Mouse (Mus musculus): ENCODE data around the gene Agpat1. TPM values are rescaled to one million over a fixed set of nuclear protein-coding genes. Genes with fewer than 3 reads are reported as not detected.

The Agpat1 gene
- polyA plus RNA-seq, 1 experiment from 2014 or later: 128 TPM

DNA sequence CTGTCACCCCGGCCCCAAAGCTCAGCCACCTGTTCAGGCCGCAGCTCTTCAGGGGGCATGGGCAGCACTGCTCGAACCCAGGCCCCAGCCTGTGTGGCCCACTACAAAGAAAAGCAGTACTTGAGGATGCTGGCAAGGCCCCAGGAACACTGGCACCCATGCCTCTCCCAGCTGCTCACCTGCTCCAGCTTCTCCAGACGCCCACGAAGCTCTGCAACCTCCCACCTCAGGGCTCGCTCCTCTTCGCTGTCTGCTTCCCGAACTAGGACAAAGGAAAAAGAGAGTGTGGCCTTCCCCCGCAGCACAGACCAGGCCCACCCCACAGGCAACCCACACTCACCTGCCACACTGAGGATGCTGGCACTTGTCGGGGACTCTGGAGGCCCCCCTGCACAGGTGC is 9.8 kb downstream of the Agpat1 start:
- peaks cover 36% of the 10 kb centered on the region for H3K36me3 ChIP-seq (replicated peaks)

GRCm38 (mm10) chr17:34615871-34616270 is 11.8 kb downstream of the Agpat1 start, which contains the start of gene Egfl8:
TSS of gene Egfl8 (minus strand) at chr17:34615971.
- WGBS: 58% methylated on average over 6 of the region's 6 CpGs
- Histone ChIP-seq H3K4me3 (no peak within 1 kb of the TSS), H3K9me3 (no peaks in the 10 kb centered on the region), H3K9ac (no peak within 1 kb of the TSS), H3K36me3 (replicated peaks) (peaks cover 38% of the 10 kb centered on the region), H3K4me1 (no peaks in the 10 kb centered on the region), H3K27me3 (replicated peaks) (no peaks in the 10 kb centered on the region), H3K4me2 (no peak within 1 kb of the TSS), H3K27ac (peak within 1 kb of the TSS; percentile 14; the same call in 1 of the 2 replicates)
- ATAC-seq (replicated peaks): no peak

More for the DNA sequence above, 9.8 kb downstream of the Agpat1 start:
- no peak overlapping the region for H3K4me2 ChIP-seq
- H3K27me3 ChIP-seq (replicated peaks): no peaks in the 10 kb centered on the region
- no peak overlapping the region for H3K27ac ChIP-seq
- no peak overlapping the region for H3K4me3 ChIP-seq
- no peak for ATAC-seq (replicated peaks)
- H3K9ac ChIP-seq: no peak overlapping the region
- peaks cover 3% of the 10 kb centered on the region for H3K4me1 ChIP-seq
- H3K9me3 ChIP-seq: no peaks in the 10 kb centered on the region
- 88% methylated on average over 10 of the region's 10 CpGs for WGBS

GRCm38 (mm10) chr17:34618999-34619398 is 14.9 kb downstream of the Agpat1 start:
- no peak for ATAC-seq (replicated peaks)
- Histone ChIP-seq H3K9me3 (no peaks in the 10 kb centered on the region), H3K4me3 (no peak overlapping the region), H3K36me3 (replicated peaks) (peaks cover 23% of the 10 kb centered on the region), H3K27me3 (replicated peaks) (no peaks in the 10 kb centered on the region), H3K4me2 (no peak overlapping the region), H3K9ac (no peak overlapping the region), H3K27ac (no peak overlapping the region), H3K4me1 (no peaks in the 10 kb centered on the region)
- WGBS: 14% methylated on average over 6 of the region's 6 CpGs

- H3K4me3 ChIP-seq: no peak overlapping the region
- 94% methylated on average over 8 of the region's 8 CpGs for WGBS
- ATAC-seq (replicated peaks): no peak
- H3K4me1 ChIP-seq: peaks cover 6% of the 10 kb centered on the region
- H3K27me3 ChIP-seq (replicated peaks): no peaks in the 10 kb centered on the region
- H3K4me2 ChIP-seq: no peak overlapping the region
- H3K27ac ChIP-seq: no peak overlapping the region
- no peaks in the 10 kb centered on the region for H3K9me3 ChIP-seq
- peaks cover 15% of the 10 kb centered on the region; the same call in 1 of the 2 replicates for H3K36me3 ChIP-seq (replicated peaks)
- no peak overlapping the region for H3K9ac ChIP-seq
These were observed 16.9 kb downstream of the Agpat1 start for GRCm38 (mm10) chr17:34621006-34621405.

DNA sequence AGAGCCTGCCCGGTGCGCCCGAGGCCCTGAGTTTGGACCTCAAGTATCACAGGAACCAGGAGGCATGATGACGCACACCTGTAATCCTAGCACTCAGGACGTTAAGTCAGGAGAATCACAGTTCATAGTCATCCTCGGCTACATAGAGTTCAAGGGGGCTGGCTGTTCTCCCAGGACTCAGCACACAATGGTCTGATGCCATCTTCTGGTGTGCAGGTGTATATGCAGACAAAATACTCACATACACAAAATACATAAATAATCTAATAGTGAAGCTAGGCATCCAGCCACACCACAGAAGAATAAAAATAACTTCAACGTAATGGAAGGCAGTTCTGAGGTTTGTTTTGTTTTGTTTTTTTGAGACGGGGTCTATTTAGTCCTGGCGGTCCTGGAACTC is 19.1 kb downstream of the Agpat1 start:
- Histone ChIP-seq H3K9ac (no peak overlapping the region), H3K36me3 (replicated peaks) (0 out of 2 replicates have a peak, but pooled peaks cover 12% of the 10 kb centered on the region), H3K27ac (no peak overlapping the region), H3K4me3 (no peak overlapping the region), H3K9me3 (no peaks in the 10 kb centered on the region), H3K4me2 (no peak overlapping the region), H3K4me1 (peaks cover 17% of the 10 kb centered on the region), H3K27me3 (replicated peaks) (no peaks in the 10 kb centered on the region)
- ATAC-seq (replicated peaks): no peak
- WGBS: 88% methylated on average over 9 of the region's 9 CpGs

DNA sequence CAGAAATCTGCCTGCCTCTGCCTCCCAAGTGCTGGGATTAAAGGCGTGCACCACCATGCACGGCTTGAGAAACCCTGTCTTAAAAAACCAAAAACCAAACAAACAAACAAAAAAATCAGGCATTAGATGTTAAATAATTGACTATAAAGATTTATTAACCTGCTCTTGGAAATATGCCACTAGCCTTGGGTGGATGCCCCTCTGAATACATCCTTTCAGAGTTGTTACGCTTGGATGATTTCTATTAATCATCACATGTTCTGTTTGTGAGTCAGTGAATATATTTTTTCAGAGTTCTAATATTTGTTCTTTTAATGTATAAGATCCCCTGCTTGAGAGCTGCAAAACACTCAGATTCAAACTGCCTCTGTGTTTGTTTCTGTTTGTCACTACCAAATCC is 20.9 kb downstream of the Agpat1 start:
- H3K4me1 ChIP-seq: peaks cover 34% of the 10 kb centered on the region
- no peaks in the 10 kb centered on the region for H3K9me3 ChIP-seq
- 0 out of 2 replicates have a peak, but pooled peaks cover 9% of the 10 kb centered on the region for H3K36me3 ChIP-seq (replicated peaks)
- H3K9ac ChIP-seq: no peak overlapping the region
- H3K4me3 ChIP-seq: no peak overlapping the region
- ATAC-seq (replicated peaks): no peak
- no peaks in the 10 kb centered on the region for H3K27me3 ChIP-seq (replicated peaks)
- H3K27ac ChIP-seq: no peak overlapping the region
- 95% methylated on average over 3 of the region's 3 CpGs for WGBS
- no peak overlapping the region for H3K4me2 ChIP-seq

DNA sequence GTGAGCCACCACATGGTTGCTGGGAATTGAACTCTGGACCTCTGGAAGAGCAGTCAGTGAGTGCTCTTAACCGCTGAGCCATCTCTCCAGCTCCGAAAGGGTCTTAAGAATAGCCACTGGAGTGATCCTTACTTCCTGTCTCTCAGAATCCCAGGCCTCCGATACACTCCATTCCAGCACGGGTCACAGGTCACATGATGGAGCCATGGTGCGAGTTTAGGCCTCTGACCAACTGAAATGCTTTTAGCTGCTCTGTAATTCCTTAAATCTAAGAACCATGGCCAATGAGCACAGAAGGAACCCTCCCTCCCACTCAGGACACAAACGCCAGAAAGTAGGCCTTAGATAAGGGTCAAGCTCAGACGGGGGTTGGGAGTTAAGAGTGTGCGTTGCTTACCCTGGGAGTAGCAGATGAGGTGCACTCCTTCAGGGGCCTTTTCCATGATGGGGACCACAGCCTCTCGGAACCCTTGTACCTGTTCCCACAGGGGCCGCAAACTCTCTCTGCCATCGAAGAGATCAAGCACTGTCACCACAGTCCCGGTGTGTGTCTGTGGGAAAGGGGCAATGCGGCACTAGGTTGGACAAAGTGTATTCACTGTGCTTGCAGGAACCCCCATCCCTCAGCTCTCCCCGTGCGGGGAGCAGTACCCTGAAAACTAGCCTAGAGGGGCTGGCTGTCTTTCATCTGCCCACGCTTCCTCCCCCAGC is 22.2 kb downstream of the Agpat1 start:
- no peaks in the 10 kb centered on the region for H3K9me3 ChIP-seq
- peak overlapping the region; percentile 89 for H3K4me2 ChIP-seq
- peaks cover 47% of the 10 kb centered on the region for H3K4me1 ChIP-seq
- H3K27ac ChIP-seq: peak overlapping the region; percentile 95
- H3K27me3 ChIP-seq (replicated peaks): no peaks in the 10 kb centered on the region; the same call in 1 of the 2 replicates
- H3K9ac ChIP-seq: peak overlapping the region; percentile 63
- 0 out of 2 replicates have a peak, but pooled peaks cover 9% of the 10 kb centered on the region for H3K36me3 ChIP-seq (replicated peaks)
- WGBS: 50% methylated on average over 16 of the region's 16 CpGs
- no peak for ATAC-seq (replicated peaks)
- peak overlapping the region; percentile 71 for H3K4me3 ChIP-seq

DNA sequence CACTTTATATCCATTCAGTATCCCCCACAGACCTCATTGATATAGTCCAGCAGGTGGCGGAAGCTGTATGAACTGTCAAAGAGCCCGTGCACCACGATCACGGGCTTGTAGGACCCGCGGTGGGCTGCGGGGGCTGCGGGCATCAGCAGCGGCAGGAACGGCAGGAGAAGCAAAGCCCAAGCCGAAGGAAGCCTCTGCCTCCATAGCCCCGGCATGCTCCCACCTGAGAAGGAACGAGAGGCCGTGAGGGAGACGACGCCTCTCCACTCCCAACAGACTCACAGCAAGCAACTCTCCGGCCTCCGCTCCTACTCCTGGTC is 22.7 kb downstream of the Agpat1 start:
- Histone ChIP-seq H3K4me3 (peak overlapping the region; percentile 71), H3K9me3 (no peaks in the 10 kb centered on the region), H3K4me2 (peak overlapping the region; percentile 89), H3K9ac (peak overlapping the region; percentile 63), H3K27ac (peak overlapping the region; percentile 95), H3K4me1 (peaks cover 52% of the 10 kb centered on the region), H3K36me3 (replicated peaks) (0 out of 2 replicates have a peak, but pooled peaks cover 9% of the 10 kb centered on the region), H3K27me3 (replicated peaks) (no peaks in the 10 kb centered on the region; the same call in 1 of the 2 replicates)
- WGBS: under 1% methylated on average over 18 of the region's 18 CpGs
- peak; percentile 35 for ATAC-seq (replicated peaks)

DNA sequence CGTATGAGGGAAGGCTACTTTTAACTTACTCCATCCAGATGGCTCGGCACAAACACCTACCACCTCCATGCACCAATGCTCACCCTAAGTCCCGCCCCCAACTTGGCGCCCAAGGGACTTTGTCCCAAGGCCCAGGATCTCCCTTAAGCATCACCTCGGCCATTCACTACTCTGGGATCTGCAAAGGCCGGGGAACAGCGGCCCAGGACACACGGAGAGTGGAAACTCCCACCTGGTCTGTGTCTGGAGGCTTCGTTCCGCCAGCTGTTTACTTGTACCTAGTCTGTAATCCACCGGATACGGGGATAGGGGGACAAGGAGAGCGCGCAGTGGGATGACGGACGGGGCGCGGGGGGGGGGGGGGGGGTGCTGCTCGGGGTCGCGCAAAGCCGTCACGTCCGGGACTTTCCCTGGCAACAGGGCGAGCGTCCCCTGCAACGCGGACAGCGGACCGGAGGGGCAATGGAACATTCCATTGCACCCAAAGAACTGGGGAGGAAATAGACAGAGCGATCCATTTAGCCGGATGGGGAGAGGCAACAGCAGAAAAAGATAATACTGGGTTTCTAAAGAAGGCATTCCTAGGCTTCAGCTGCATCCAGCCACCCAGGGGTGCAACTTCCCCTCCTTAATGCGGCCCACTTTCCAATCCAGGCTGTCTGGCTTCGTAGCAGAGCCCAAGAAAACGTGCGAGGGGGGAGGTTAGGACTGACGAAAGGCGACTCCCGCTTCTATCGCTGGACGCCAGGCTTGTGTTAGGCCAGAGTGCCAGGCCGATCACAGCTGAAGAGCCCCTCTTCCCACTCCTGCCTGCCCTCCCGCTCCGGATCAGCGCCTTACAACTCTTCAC is 23.3 kb downstream of the Agpat1 start:
- peak; percentile 74 for ATAC-seq (replicated peaks)
- WGBS: under 1% methylated on average over 43 of the region's 45 CpGs
- peak overlapping the region; percentile 71 for H3K4me3 ChIP-seq
- peak overlapping the region; percentile 89 for H3K4me2 ChIP-seq
- 0 out of 2 replicates have a peak, but pooled peaks cover 9% of the 10 kb centered on the region for H3K36me3 ChIP-seq (replicated peaks)
- H3K9me3 ChIP-seq: no peaks in the 10 kb centered on the region
- peak overlapping the region; percentile 95 for H3K27ac ChIP-seq
- peaks cover 58% of the 10 kb centered on the region for H3K4me1 ChIP-seq
- no peaks in the 10 kb centered on the region; the same call in 1 of the 2 replicates for H3K27me3 ChIP-seq (replicated peaks)
- H3K9ac ChIP-seq: peak overlapping the region; percentile 63

DNA sequence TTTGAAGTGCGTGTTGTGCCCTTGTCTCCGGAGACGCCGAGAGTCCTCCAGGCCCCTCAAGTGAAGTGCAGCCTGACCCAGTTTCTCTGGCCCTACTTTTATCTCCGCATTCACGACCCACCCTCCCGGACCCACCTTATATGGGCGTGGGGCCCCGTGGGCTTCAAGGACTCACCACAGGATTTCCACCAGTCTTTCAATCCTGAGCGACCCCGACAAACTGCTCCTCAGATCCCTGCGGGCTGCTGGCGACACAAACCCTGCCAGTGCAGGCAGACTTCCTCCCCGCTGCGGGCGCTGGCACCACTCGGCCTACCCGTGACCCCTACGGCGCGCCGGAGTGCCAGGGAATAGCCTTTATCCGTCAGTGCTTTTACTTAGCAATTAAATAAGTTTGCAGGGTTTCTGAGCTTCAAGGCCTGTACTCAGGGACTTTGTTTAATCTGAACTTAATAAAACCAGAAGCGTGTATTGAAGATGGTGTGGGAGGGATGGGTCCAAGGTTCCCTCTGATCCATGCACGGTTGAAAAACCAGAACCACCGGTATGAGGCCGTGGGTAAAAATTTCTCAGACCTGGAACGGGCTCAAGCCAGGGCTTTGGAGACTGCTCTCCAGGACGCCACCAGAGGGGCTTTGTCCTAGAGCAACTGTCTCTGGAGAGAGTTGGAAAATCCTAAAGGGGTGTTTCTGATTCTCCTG is 24.0 kb downstream of the Agpat1 start, which contains the start of gene Ppt2:
Gene Ppt2, minus strand, starts transcription at position 568 of the 701 bp plus-strand sequence.
- Histone ChIP-seq H3K27ac (peak within 1 kb of the TSS; percentile 95), H3K4me1 (peaks cover 58% of the 10 kb centered on the region), H3K27me3 (replicated peaks) (no peaks in the 10 kb centered on the region; the same call in 1 of the 2 replicates), H3K9ac (peak within 1 kb of the TSS; percentile 63), H3K9me3 (no peaks in the 10 kb centered on the region), H3K4me3 (peak within 1 kb of the TSS; percentile 71), H3K36me3 (replicated peaks) (0 out of 2 replicates have a peak, but pooled peaks cover 5% of the 10 kb centered on the region), H3K4me2 (peak within 1 kb of the TSS; percentile 89)
- WGBS: 3% methylated on average over 29 of the region's 29 CpGs
- peak; percentile 9; the same call in 1 of the 2 replicates for ATAC-seq (replicated peaks)

GRCm38 (mm10) chr17:34628644-34628967 is 24.5 kb downstream of the Agpat1 start:
- Histone ChIP-seq H3K27ac (peak overlapping the region; percentile 95), H3K27me3 (replicated peaks) (peaks cover 3% of the 10 kb centered on the region; the same call in 1 of the 2 replicates), H3K4me3 (peak overlapping the region; percentile 71), H3K36me3 (replicated peaks) (no peaks in the 10 kb centered on the region), H3K9ac (peak overlapping the region; percentile 63), H3K9me3 (no peaks in the 10 kb centered on the region), H3K4me1 (peaks cover 58% of the 10 kb centered on the region), H3K4me2 (peak overlapping the region; percentile 89)
- 12% methylated on average over 5 of the region's 5 CpGs for WGBS
- no peak for ATAC-seq (replicated peaks)

All from midbrain, embryonic 15.5 days (tissue).